8 mouse cellular contexts compared by ENCODE assay signal in the genomic region with DNA sequence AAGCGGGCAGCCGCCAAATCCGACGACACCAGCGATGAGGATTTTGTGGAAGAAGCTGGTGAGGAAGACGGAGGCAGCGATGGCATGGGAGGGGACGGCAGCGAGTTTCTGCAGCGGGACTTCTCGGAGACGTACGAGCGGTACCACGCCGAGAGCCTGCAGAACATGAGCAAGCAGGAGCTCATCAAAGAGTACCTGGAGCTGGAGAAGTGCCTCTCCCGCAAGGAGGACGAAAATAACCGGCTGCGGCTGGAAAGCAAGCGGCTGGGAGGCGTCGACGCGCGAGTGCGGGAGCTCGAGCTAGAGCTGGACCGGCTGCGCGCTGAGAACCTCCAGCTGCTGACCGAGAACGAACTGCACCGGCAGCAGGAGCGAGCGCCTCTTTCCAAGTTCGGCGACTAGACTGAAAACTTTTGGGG. TPM values are rescaled to one million over a fixed set of nuclear protein-coding genes. Genes with fewer than 3 reads are reported as not detected.
A peak's percentile ranks its signal among the peaks of the same experiment; 100 is the strongest.
DNase-seq lines count a peak whose midpoint lies in the region; ATAC-seq lines count a peak whose summit lies in the region.

No protein-coding gene starts in this region.

- H3K36me3 ChIP-seq in forebrain, embryonic 10.5 days (replicated peaks): no peaks in the 10 kb centered on the region
- no peaks in the 10 kb centered on the region for H3K36me3 ChIP-seq in midbrain, embryonic 10.5 days

- peaks cover 24% of the 10 kb centered on the region for H3K27me3 ChIP-seq in forebrain, embryonic 10.5 days (ENCODE audit: poor library complexity, severe bottlenecking)
- H3K27me3 ChIP-seq in midbrain, embryonic 10.5 days (ENCODE audit: low read depth, poor library complexity, severe bottlenecking): peaks cover 20% of the 10 kb centered on the region

- DNase-seq in left cerebral cortex, postnatal 25 days (ENCODE audit: low spot score in 2 of 2): peak; percentile 39 to 48
- DNase-seq in left cerebral cortex, adult 9 months (ENCODE audit: low spot score in 2 of 2): no peak
- DNase-seq in ZHBTc4 (ENCODE audit: low read depth, low spot score): peak; percentile 42
- DNase-seq in forebrain, embryonic 10.5 days (ENCODE audit: extremely low spot score, low spot score): no peak
- peak; percentile 80 for DNase-seq in kidney, postnatal 10 days
- no peak for DNase-seq in midbrain, embryonic 10.5 days (ENCODE audit: low spot score)
- no peak for DNase-seq in urinary bladder, postnatal 25 days (ENCODE audit: low spot score)

- peaks cover 48% of the 10 kb centered on the region for H3K4me1 ChIP-seq in forebrain, embryonic 10.5 days
- peaks cover 41% of the 10 kb centered on the region for H3K4me1 ChIP-seq in midbrain, embryonic 10.5 days

- intact Hi-C loops in left cerebral cortex, postnatal 25 days (cut with DNase I): loop anchor here (1.0 to 5.0 kb wide), 3 partner anchors 41 to 210 kb away; partner anchors contain the start of gene Map3k14

- ATAC-seq in monocyte, adult 5-6 weeks (replicated peaks; ENCODE audit: insufficient number of reproducible peaks, low FRiP score, low TSS enrichment, poor library complexity, severe bottlenecking): no peak

- H3K4me3 ChIP-seq in forebrain, embryonic 10.5 days: peak overlapping the region; percentile 70
- peak overlapping the region; percentile 62 for H3K4me3 ChIP-seq in midbrain, embryonic 10.5 days

- no peaks in the 10 kb centered on the region for H3K9me3 ChIP-seq in forebrain, embryonic 10.5 days
- no peaks in the 10 kb centered on the region for H3K9me3 ChIP-seq in midbrain, embryonic 10.5 days (replicated peaks)

- WGBS in forebrain, embryonic 10.5 days: under 1% methylated on average over 38 of the region's 38 CpGs
- under 1% methylated on average over 38 of the region's 38 CpGs for WGBS in midbrain, embryonic 10.5 days

- peak overlapping the region; percentile 96 for H3K27ac ChIP-seq in forebrain, embryonic 10.5 days
- peak overlapping the region; percentile 93 for H3K27ac ChIP-seq in midbrain, embryonic 10.5 days (replicated peaks)

RNA-seq across cellular contexts. Expression of gene Hexim1, which starts 1.6 kb away (rescaled TPM):
- 10 to 100 TPM; 46.5 to 50.8 TPM for total RNA-seq in left cerebral cortex, postnatal 25 days (2021)
- 1.8 and 2.0 TPM in 2 replicates for polyA plus RNA-seq in forebrain, embryonic 10.5 days (2016; fragmentation: Nextera tagmentation; extraction: Ambion mirVana)
- 2.3 and 2.7 TPM in 2 replicates for polyA plus RNA-seq in midbrain, embryonic 10.5 days (2016; fragmentation: Nextera tagmentation; extraction: Ambion mirVana)
- 90.9 to 99.4 TPM (median 96.2 TPM) in 3 replicates for total RNA-seq in monocyte, adult 5-6 weeks (2017)

RNA-seq across cellular contexts. Expression of gene Hexim2, which starts 14.6 kb away (rescaled TPM):
- 10 to 100 TPM; 11.7 to 13.6 TPM for total RNA-seq in left cerebral cortex, postnatal 25 days (2021)
- polyA plus RNA-seq in forebrain, embryonic 10.5 days (2016; fragmentation: Nextera tagmentation; extraction: Ambion mirVana): 7.2 and 7.6 TPM in 2 replicates
- polyA plus RNA-seq in midbrain, embryonic 10.5 days (2016; fragmentation: Nextera tagmentation; extraction: Ambion mirVana): 7.8 and 8.2 TPM in 2 replicates
- total RNA-seq in monocyte, adult 5-6 weeks (2017): 0.87 to 2.5 TPM in 2 of 3 replicates, not detected in the other

RNA-seq across cellular contexts. Expression of gene Acbd4, which starts 16.1 kb away (rescaled TPM):
- total RNA-seq in left cerebral cortex, postnatal 25 days (2021): 10 to 100 TPM; 68.9 to 70.7 TPM
- 6.6 and 7.5 TPM in 2 replicates for polyA plus RNA-seq in forebrain, embryonic 10.5 days (2016; fragmentation: Nextera tagmentation; extraction: Ambion mirVana)
- polyA plus RNA-seq in midbrain, embryonic 10.5 days (2016; fragmentation: Nextera tagmentation; extraction: Ambion mirVana): 10.7 and 12.5 TPM in 2 replicates
- total RNA-seq in monocyte, adult 5-6 weeks (2017): 21.8 to 32.6 TPM (median 28.3 TPM) in 3 replicates

RNA-seq across cellular contexts. Expression of gene Plcd3, which starts 16.1 kb away (rescaled TPM):
- 10 to 100 TPM; 13.3 to 13.8 TPM for total RNA-seq in left cerebral cortex, postnatal 25 days (2021)
- 1.5 and 1.7 TPM in 2 replicates for polyA plus RNA-seq in forebrain, embryonic 10.5 days (2016; fragmentation: Nextera tagmentation; extraction: Ambion mirVana)
- 1.4 TPM in 2 replicates for polyA plus RNA-seq in midbrain, embryonic 10.5 days (2016; fragmentation: Nextera tagmentation; extraction: Ambion mirVana)
- total RNA-seq in monocyte, adult 5-6 weeks (2017): 0.97 TPM in 1 of 3 replicates, not detected in the others

RNA-seq across cellular contexts. Expression of gene Fmnl1, which starts 53.3 kb away (rescaled TPM):
- total RNA-seq in left cerebral cortex, postnatal 25 days (2021): 100 to 1,000 TPM; 146 to 197 TPM
- polyA plus RNA-seq in forebrain, embryonic 10.5 days (2016; fragmentation: Nextera tagmentation; extraction: Ambion mirVana): 0.47 and 0.81 TPM in 2 replicates
- polyA plus RNA-seq in midbrain, embryonic 10.5 days (2016; fragmentation: Nextera tagmentation; extraction: Ambion mirVana): 1.1 and 1.2 TPM in 2 replicates
- total RNA-seq in monocyte, adult 5-6 weeks (2017): 189 to 455 TPM (median 252 TPM) in 3 replicates

Comparison
In these comparisons a context has a peak if more than half of its experiments do, and no peak if none do; other contexts are left out.
1. DNase-seq: peak in left cerebral cortex, postnatal 25 days (2 of 2), ZHBTc4 (single experiment) and kidney, postnatal 10 days (single experiment); none in left cerebral cortex, adult 9 months (0 of 2), forebrain, embryonic 10.5 days (single experiment), midbrain, embryonic 10.5 days (single experiment) and urinary bladder, postnatal 25 days (single experiment).